Mouse (Mus musculus) C2C12 (cell line): ENCODE results near the gene Tmem191c. TPM values are rescaled to one million over a fixed set of nuclear protein-coding genes. Genes with fewer than 3 reads are reported as not detected.

Experiments used
- H3K27me3 ChIP-seq: one replicate; pipeline ENCODE4 v1.6.1; 2011; ENCODE audit not compliant: control insufficient read depth, insufficient read depth, insufficient read length
- H3K36me3 ChIP-seq: one replicate; pipeline ENCODE4 v1.6.1; 2011; ENCODE audit not compliant: control insufficient read depth, insufficient read depth
- H3K4me3 ChIP-seq: one replicate; pipeline ENCODE4 v1.5.1; 2011; ENCODE audit warnings: mild to moderate bottlenecking, control low read depth; ENCODE audit not compliant: poor library complexity, insufficient read depth, severe bottlenecking
- H3K79me2 ChIP-seq: one replicate; pipeline ENCODE4 v1.6.1; 2011; ENCODE audit not compliant: control insufficient read depth, insufficient read depth
- H3K79me3 ChIP-seq: one replicate; pipeline ENCODE4 v1.6.1; 2011; ENCODE audit warnings: low read depth, control low read depth
- H3ac ChIP-seq: one replicate; pipeline ENCODE3; 2011; ENCODE audit warnings: low read depth; ENCODE audit not compliant: control insufficient read depth, insufficient read length
- CEBPB ChIP-seq: IDR thresholded peaks from one replicate; pipeline ENCODE4 v1.6.1; 2011; ENCODE audit warnings: low read depth, mild to moderate bottlenecking, control low read depth, moderate library complexity
- CTCF ChIP-seq: IDR thresholded peaks from one replicate; pipeline ENCODE4 v1.5.1; 2011; ENCODE audit not compliant: control insufficient read depth, insufficient read depth, insufficient read length
- FOSL1 ChIP-seq: IDR thresholded peaks from one replicate; pipeline ENCODE4 v1.8.0; 2011; ENCODE audit warnings: mild to moderate bottlenecking, low read length; ENCODE audit not compliant: poor library complexity, insufficient read depth, severe bottlenecking
- MAX ChIP-seq: IDR thresholded peaks from one replicate; pipeline ENCODE4 v1.6.1; 2011; ENCODE audit warnings: mild to moderate bottlenecking, control low read depth
- MYOD1 ChIP-seq: IDR thresholded peaks from one replicate; pipeline ENCODE4 v1.6.1; 2011; ENCODE audit warnings: low read depth; ENCODE audit not compliant: control insufficient read depth, insufficient read length
- MYOG ChIP-seq: IDR thresholded peaks from one replicate; pipeline ENCODE4 v1.6.1; 2011; ENCODE audit not compliant: control insufficient read depth, insufficient read length; ENCODE audit errors: extremely low read depth
- USF1 ChIP-seq: IDR thresholded peaks from one replicate; pipeline ENCODE4 v1.6.1; 2011; ENCODE audit warnings: low read depth, mild to moderate bottlenecking, control low read depth, moderate library complexity
- polyA plus RNA-seq: library from polyadenylated mRNA; unstranded; fragments of >200 nt; fragmentation: generic; extraction: Trizol; gene quantifications from one replicate; pipeline ENCODE4 v1.2.1, GENCODE M21; 2012; ENCODE audit warnings: missing spikeins

Tmem191c gene
- polyA plus RNA-seq, 1 experiment: 1.3 TPM

GRCm38 (mm10) chr16:17254005-17254597 lies 21.8 kb upstream of the Tmem191c start:
- Histone ChIP-seq H3ac (no peak overlapping the region), H3K4me3 (no peak overlapping the region), H3K27me3 (no peaks in the 10 kb centered on the region), H3K79me3 (no peaks in the 10 kb centered on the region), H3K79me2 (no peaks in the 10 kb centered on the region), H3K36me3 (peaks cover 3% of the 10 kb centered on the region)
- TF ChIP-seq USF1: no peak
- no peak for TF ChIP-seq FOSL1
- no peak for TF ChIP-seq CEBPB
- no peak for TF ChIP-seq MYOG
- no peak for TF ChIP-seq MYOD1
- TF ChIP-seq CTCF: no peak
- no peak for TF ChIP-seq MAX

- H3K27me3 ChIP-seq: no peaks in the 10 kb centered on the region
- H3ac ChIP-seq: no peak overlapping the region
- H3K36me3 ChIP-seq: peaks cover 3% of the 10 kb centered on the region
- no peak overlapping the region for H3K4me3 ChIP-seq
- H3K79me3 ChIP-seq: no peaks in the 10 kb centered on the region
- no peaks in the 10 kb centered on the region for H3K79me2 ChIP-seq
- TF ChIP-seq FOSL1 (no peak), MYOG (no peak), CTCF (no peak), USF1 (no peak), CEBPB (no peak), MYOD1 (no peak), MAX (no peak)
These were observed 20.6 kb upstream of the Tmem191c start for GRCm38 (mm10) chr16:17255270-17255669.

GRCm38 (mm10) chr16:17257359-17257821 lies 18.5 kb upstream of the Tmem191c start:
- Histone ChIP-seq H3K27me3 (no peaks in the 10 kb centered on the region), H3K79me3 (no peaks in the 10 kb centered on the region), H3K36me3 (peaks cover 3% of the 10 kb centered on the region), H3K79me2 (no peaks in the 10 kb centered on the region), H3ac (no peak overlapping the region), H3K4me3 (no peak overlapping the region)
- no peak for TF ChIP-seq MAX
- no peak for TF ChIP-seq FOSL1
- no peak for TF ChIP-seq CEBPB
- no peak for TF ChIP-seq USF1
- TF ChIP-seq MYOG: no peak
- no peak for TF ChIP-seq MYOD1
- no peak for TF ChIP-seq CTCF

DNA sequence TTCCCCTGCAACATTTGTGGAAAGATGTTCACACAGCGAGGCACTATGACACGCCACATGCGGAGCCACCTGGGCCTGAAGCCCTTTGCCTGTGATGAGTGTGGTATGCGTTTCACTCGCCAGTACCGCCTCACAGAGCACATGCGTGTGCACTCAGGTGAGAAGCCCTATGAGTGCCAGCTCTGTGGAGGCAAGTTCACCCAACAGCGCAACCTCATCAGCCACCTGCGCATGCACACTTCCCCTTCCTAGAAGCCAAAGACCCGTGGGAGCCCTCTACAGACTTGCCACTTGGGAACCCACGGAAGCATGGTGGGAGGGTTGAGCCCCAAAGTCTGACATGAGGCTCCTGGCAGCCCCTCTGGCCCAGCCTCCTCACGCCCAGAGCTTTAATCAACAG lies 17.0 kb upstream of the Tmem191c start:
- TF ChIP-seq MYOG: no peak
- no peak for TF ChIP-seq CEBPB
- TF ChIP-seq FOSL1: no peak
- TF ChIP-seq MYOD1: no peak
- no peak for TF ChIP-seq MAX
- no peak for TF ChIP-seq CTCF
- TF ChIP-seq USF1: no peak
- Histone ChIP-seq H3K79me3 (no peaks in the 10 kb centered on the region), H3K79me2 (no peaks in the 10 kb centered on the region), H3ac (no peak overlapping the region), H3K27me3 (no peaks in the 10 kb centered on the region), H3K36me3 (peaks cover 3% of the 10 kb centered on the region), H3K4me3 (no peak overlapping the region)

GRCm38 (mm10) chr16:17261341-17261740 lies 14.5 kb upstream of the Tmem191c start:
- H3K4me3 ChIP-seq: no peak overlapping the region
- TF ChIP-seq CEBPB: no peak
- TF ChIP-seq MAX: no peak
- TF ChIP-seq MYOG: no peak
- no peak for TF ChIP-seq CTCF
- TF ChIP-seq USF1: no peak
- no peaks in the 10 kb centered on the region for H3K27me3 ChIP-seq
- no peaks in the 10 kb centered on the region for H3K79me3 ChIP-seq
- H3K79me2 ChIP-seq: no peaks in the 10 kb centered on the region
- peaks cover 3% of the 10 kb centered on the region for H3K36me3 ChIP-seq
- H3ac ChIP-seq: no peak overlapping the region

- Histone ChIP-seq H3K79me3 (no peaks in the 10 kb centered on the region), H3K79me2 (no peaks in the 10 kb centered on the region), H3K36me3 (no peaks in the 10 kb centered on the region), H3K4me3 (no peak overlapping the region), H3ac (no peak overlapping the region), H3K27me3 (no peaks in the 10 kb centered on the region)
- TF ChIP-seq MAX: no peak
- no peak for TF ChIP-seq MYOG
- TF ChIP-seq CEBPB: no peak
These were observed 9.8 kb upstream of the Tmem191c start for GRCm38 (mm10) chr16:17266113-17266512.
